Mouse (Mus musculus) macrophage (primary cell): Measurements from ENCODE around the gene Rhoh. TPM values are rescaled to one million over a fixed set of nuclear protein-coding genes. Genes with fewer than 3 reads are reported as not detected.

ENCODE experiments used
- H3K27ac ChIP-seq: fragments of 350-480 bp; formaldehyde crosslinking; 2 replicates; pipeline ENCODE4 v1.9.0; 2021
- H3K36me3 ChIP-seq: fragments of 350-480 bp; formaldehyde crosslinking; 2 replicates; pipeline ENCODE4 v1.9.0; 2021; ENCODE audit errors: inconsistent target
- H3K4me3 ChIP-seq: fragments of 350-480 bp; formaldehyde crosslinking; 2 replicates; pipeline ENCODE4 v1.9.0; 2021; ENCODE audit errors: inconsistent target
- H3K79me2 ChIP-seq: fragments of 350-480 bp; formaldehyde crosslinking; 2 replicates; pipeline ENCODE4 v1.9.0; 2021; ENCODE audit errors: inconsistent target
- WGBS: methylation state at CpG from one replicate; pipeline ENCODE4 v1.1.7; 2026; ENCODE audit warnings: inconsistent platforms; ENCODE audit not compliant: missing documents; 5-methylcytosine and 5-hydroxymethylcytosine counted together
- polyA plus RNA-seq: library from polyadenylated mRNA; stranded (reverse); fragments of 250-400 nt; gene quantifications from 3 replicates; pipeline ENCODE4 v1.2.4, GENCODE M21; 2018; ENCODE audit warnings: inconsistent platforms
- total RNA-seq, 78 experiments: library from RNA; depleted of rRNA; stranded (reverse); fragments of 250-400 nt; gene quantifications; 1 replicate in 9 of 78; 2 replicates in 24 of 78; 3 replicates in 43 of 78; 4 replicates in 2 of 78; pipeline ENCODE4 v1.2.4; 2018; ENCODE audit warnings: inconsistent platforms in 56 of 78

The Rhoh gene
- 10 to 100 TPM in 19 of 26 experiments, 1 to 10 TPM in 7; 3.6 to 86.8 (median 23.6) TPM for total RNA-seq (2018; cell fraction: chromatin; rRNA removed)
- total RNA-seq (2018; cell fraction: cytosol; rRNA removed), result 10 to 100 TPM in 13 of 26 experiments, 1 to 10 TPM in 13; 2.7 to 13.9 (median 9.6) TPM
- 10 to 100 TPM in 15 of 26 experiments, 1 to 10 TPM in 11; 4.0 to 71.5 (median 11.9) TPM for total RNA-seq (2018; cell fraction: nucleus; rRNA removed)
- 6.0 to 22.2 TPM (median 10.9 TPM) in 3 replicates for polyA plus RNA-seq

- whole genome bisulfite sequencing, result 61% methylated on average over 10 of the region's 10 CpGs
- Histone ChIP-seq H3K79me2 (peaks cover 28% of the 10 kb centered on the region), H3K4me3 (no peak within 1 kb of the TSS), H3K27ac (peak within 1 kb of the TSS; percentile 35), H3K36me3 (no peaks in the 10 kb centered on the region)
These were observed at the start of gene Rhoh for GRCm38 (mm10) chr5:65861154-65861944. Gene Rhoh, plus strand, starts transcription at chr5:65861213.

DNA sequence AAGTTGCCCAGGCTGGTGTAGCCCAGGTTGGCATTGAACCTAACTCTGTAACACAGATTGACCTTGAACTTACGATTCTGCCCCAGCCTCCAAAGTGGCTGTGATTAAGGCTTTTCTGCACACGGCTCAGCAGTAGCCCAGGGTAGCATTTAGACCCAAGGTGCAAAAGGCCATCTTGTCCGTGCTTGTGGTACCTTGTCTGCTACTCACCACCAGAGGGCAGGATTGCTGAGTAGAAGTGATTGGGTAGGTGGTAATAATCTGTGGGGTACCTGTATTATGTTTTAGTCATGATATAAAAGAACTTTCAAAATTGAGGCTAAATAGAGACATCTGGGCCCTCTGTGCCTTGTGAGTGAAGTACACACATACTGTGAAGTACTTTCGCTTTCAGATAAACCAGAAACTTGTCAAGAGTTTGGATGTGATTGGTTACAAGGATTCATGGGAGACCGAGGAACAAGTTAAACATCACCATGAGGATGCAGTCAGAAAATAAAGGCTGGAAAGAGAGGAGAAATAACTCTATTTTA lies 37.3 kb upstream of the Rhoh start:
- H3K4me3 ChIP-seq, result no peak overlapping the region
- no peak overlapping the region for H3K27ac ChIP-seq
- H3K79me2 ChIP-seq, result no peaks in the 10 kb centered on the region
- WGBS, result 78% methylated on average over 5 of the region's 5 CpGs
- 0 out of 2 replicates have a peak, but pooled peaks cover 5% of the 10 kb centered on the region for H3K36me3 ChIP-seq

GRCm38 (mm10) chr5:65826476-65826875 lies 34.5 kb upstream of the Rhoh start:
- Histone ChIP-seq H3K4me3 (no peak overlapping the region), H3K36me3 (0 out of 2 replicates have a peak, but pooled peaks cover 5% of the 10 kb centered on the region)

DNA sequence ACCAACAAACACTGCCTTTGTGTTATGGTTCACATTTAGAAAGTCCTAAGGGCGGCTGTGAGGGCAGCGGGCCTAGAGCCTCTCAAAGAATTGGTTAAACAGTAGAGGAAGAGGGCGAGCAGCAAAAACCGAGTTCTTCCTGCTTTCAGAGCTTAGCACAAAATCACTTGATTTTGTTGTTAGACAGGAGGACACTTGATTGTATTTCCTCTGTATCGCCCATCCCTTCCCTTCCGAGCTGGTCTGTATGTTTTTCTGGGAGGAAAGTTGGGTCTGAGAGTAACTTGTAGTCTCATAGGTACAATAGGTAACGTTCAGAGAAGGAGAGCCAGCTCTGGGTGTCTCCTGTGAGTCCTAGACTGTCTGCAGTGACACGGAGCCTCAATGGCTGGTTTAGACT lies 33.9 kb upstream of the Rhoh start:
- Histone ChIP-seq H3K36me3 (0 out of 2 replicates have a peak, but pooled peaks cover 5% of the 10 kb centered on the region), H3K27ac (no peak overlapping the region), H3K4me3 (no peak overlapping the region), H3K79me2 (no peaks in the 10 kb centered on the region)
- WGBS, result 95% methylated on average over 8 of the region's 8 CpGs

More at GRCm38 (mm10) chr5:65826476-65826875, 34.5 kb upstream of the Rhoh start:
- H3K79me2 ChIP-seq, result no peaks in the 10 kb centered on the region
- H3K27ac ChIP-seq, result no peak overlapping the region
- WGBS, result 94% methylated on average over 4 of the region's 4 CpGs

DNA sequence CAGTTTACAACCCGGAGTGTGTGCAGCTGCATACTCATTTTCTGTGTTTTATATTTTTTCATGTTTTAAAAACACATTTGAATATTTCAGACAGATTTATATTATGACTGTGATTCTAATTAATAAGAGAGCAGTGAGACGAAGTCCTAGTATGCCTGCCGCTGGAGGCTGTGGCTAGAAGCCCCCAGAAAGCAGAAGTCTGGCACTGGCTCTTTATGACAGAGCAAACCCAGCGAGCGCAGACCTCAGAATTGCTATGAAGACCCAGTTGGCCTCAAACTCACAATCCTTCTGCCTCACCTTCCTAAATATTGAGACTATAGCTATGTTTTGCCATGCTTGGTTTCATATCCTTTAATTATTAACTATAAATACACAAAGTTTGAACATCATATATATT lies 32.8 kb upstream of the Rhoh start:
- Histone ChIP-seq H3K36me3 (0 out of 2 replicates have a peak, but pooled peaks cover 5% of the 10 kb centered on the region), H3K27ac (no peak overlapping the region)

GRCm38 (mm10) chr5:65829059-65829458 lies 32.0 kb upstream of the Rhoh start:
- Histone ChIP-seq H3K36me3 (0 out of 2 replicates have a peak, but pooled peaks cover 5% of the 10 kb centered on the region), H3K27ac (no peak overlapping the region), H3K4me3 (no peak overlapping the region), H3K79me2 (no peaks in the 10 kb centered on the region)
- WGBS, result 59% methylated on average over 2 of the region's 2 CpGs

More for the DNA sequence above, 32.8 kb upstream of the Rhoh start:
- H3K79me2 ChIP-seq, result no peaks in the 10 kb centered on the region
- 53% methylated on average over 5 of the region's 5 CpGs for WGBS
- no peak overlapping the region for H3K4me3 ChIP-seq

- no peak overlapping the region for H3K27ac ChIP-seq
- H3K79me2 ChIP-seq, result no peaks in the 10 kb centered on the region
- H3K4me3 ChIP-seq, result no peak overlapping the region
- 38% methylated on average over 11 of the region's 11 CpGs for WGBS
- no peaks in the 10 kb centered on the region for H3K36me3 ChIP-seq
These were observed 28.9 kb upstream of the Rhoh start for GRCm38 (mm10) chr5:65831917-65832618.

DNA sequence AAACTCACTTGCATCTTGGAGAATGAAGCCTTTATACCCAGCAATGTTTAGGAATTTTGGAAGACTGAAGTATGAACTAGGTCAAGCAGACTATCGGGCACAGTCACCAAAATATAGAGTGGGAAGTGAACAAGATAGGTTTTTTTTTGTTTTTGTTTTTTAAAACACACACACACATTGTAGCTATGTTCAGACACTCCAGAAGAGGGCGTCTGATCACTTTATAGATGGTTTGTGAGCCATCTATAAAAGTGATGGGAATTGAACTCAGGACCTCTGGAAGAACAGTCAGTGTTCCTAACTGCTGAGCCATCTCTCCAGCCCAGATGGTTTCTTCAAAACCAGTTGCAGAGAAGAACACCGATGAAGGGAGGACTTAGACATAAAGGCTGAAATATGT lies 27.9 kb upstream of the Rhoh start:
- Histone ChIP-seq H3K79me2 (no peaks in the 10 kb centered on the region), H3K27ac (no peak overlapping the region), H3K4me3 (no peak overlapping the region), H3K36me3 (no peaks in the 10 kb centered on the region)
- 92% methylated on average over 3 of the region's 3 CpGs for WGBS

- H3K27ac ChIP-seq, result no peak overlapping the region
- WGBS, result 97% methylated on average over 8 of the region's 8 CpGs
- no peaks in the 10 kb centered on the region for H3K36me3 ChIP-seq
- H3K4me3 ChIP-seq, result no peak overlapping the region
- H3K79me2 ChIP-seq, result no peaks in the 10 kb centered on the region
These were observed 27.1 kb upstream of the Rhoh start for GRCm38 (mm10) chr5:65833766-65834498.

DNA sequence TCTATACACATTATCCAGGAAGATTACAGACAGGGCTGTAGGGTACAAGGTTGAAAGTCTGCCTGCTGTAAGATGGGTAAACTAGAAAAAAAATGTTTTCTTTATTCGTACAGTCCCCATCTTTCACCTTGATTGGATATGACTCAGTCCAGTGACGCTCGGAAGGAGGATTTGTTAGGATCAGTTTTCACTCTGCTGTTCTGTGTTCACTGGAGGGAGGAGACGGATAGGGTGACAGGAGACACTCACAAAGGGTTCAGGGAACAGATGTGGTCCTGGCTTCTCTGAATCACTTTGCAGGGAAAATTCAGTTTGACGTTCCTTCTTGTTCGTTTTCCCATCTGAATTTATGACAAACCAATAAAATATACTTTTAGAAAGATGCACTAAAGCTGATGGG lies 23.0 kb upstream of the Rhoh start:
- WGBS, result 99% methylated on average over 6 of the region's 6 CpGs
- H3K27ac ChIP-seq, result no peak overlapping the region
- H3K36me3 ChIP-seq, result no peaks in the 10 kb centered on the region

GRCm38 (mm10) chr5:65842947-65843346 lies 18.1 kb upstream of the Rhoh start:
- 94% methylated on average over 7 of the region's 7 CpGs for WGBS
- H3K36me3 ChIP-seq, result no peaks in the 10 kb centered on the region
- no peak overlapping the region for H3K27ac ChIP-seq
- H3K4me3 ChIP-seq, result no peak overlapping the region
- H3K79me2 ChIP-seq, result no peaks in the 10 kb centered on the region

More for the DNA sequence above, 23.0 kb upstream of the Rhoh start:
- Histone ChIP-seq H3K4me3 (no peak overlapping the region), H3K79me2 (no peaks in the 10 kb centered on the region)

DNA sequence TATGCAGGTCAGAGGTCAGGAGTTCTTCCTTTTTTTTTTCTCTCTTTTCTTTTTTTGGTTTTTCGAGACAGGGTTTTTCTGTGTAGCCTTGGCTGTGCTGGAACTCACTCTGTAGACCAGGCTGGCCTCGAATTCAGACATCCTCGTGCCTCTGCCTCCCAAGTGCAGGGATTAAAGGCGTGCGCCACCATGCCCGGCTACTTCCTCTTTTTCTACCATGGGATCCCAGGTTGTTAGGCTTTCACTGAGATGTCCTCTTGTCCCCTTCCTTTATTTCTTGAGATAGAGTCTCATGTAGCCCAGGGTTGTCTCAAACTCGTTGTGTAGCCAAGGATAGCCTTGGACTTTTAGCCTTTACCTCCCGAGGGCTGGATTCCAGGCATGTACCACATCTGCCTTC lies 14.5 kb upstream of the Rhoh start:
- Histone ChIP-seq H3K27ac (no peak overlapping the region), H3K4me3 (no peak overlapping the region), H3K79me2 (no peaks in the 10 kb centered on the region), H3K36me3 (no peaks in the 10 kb centered on the region)
- WGBS, result 62% methylated on average over 7 of the region's 8 CpGs

DNA sequence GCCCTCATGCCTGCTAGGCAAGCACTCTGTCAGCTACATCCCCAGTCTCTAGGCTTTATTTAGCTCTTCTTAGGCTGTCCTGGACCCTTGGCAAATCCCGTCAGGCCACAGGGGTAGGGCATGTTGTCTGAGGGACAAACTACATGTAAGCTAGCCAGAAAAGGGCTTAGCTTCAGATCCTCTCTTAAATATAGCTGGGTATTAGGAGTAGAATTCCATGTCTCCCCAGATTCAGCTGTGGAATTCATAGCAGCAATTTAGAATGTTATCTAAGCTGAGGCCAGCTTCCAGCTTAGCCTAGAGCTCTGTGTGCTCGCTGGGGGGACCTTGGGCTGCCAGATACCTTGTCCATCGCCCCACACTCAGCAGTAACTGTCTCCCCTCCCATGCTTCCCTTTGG lies 14.1 kb upstream of the Rhoh start:
- H3K36me3 ChIP-seq, result no peaks in the 10 kb centered on the region
- WGBS, result 88% methylated on average over 3 of the region's 3 CpGs

DNA sequence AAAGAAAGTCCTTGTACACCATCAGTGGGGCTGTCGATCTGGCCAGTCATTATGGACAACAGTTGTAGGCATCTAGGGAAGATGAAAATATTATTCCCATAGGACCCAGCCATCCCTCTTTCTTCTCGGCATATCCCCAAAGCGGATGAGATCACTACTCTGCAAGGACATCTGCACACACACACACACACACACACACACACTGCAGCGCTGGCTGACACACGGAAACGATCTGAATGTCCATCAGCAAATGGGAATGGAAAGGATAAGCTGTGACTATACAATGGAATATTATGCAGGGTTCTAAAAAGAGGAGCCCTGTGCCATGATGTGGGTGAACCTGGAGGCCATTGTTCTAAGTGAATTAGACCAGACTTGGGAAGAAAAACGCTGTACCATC lies 13.4 kb upstream of the Rhoh start:
- Histone ChIP-seq H3K27ac (no peak overlapping the region), H3K36me3 (no peaks in the 10 kb centered on the region), H3K79me2 (no peaks in the 10 kb centered on the region), H3K4me3 (no peak overlapping the region)
- WGBS, result 94% methylated on average over 6 of the region's 7 CpGs

More for the DNA sequence above, 14.1 kb upstream of the Rhoh start:
- Histone ChIP-seq H3K27ac (no peak overlapping the region), H3K4me3 (no peak overlapping the region), H3K79me2 (no peaks in the 10 kb centered on the region)
